Mouse (Mus musculus): ENCODE measurements around the gene Catip.
"Not testable (repeated sequence)": the region's sequence is repeated elsewhere in the genome, so short reads cannot be mapped to it uniquely, and the experiment has no call there.

Gene Catip

DNA sequence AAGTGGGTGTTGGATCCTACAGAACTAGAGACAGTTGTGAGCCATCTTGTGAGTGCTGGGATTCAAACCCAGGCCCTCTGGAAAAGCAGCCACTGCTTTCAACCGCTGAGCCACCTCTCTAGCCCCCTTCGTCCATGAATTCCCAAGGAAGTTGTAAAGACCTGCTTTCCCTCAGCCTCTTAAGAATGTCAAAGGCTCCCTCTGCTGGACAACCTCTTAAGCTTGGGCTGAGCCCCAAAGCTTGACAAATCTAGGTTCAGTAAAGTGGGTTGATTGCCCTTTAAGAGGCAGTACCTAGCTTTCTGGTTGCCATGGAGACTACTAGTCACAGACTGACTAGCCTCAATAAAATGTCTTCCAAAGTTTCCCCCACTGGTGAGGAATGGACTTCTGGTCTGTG, at the start of gene Catip:
Gene Catip (plus strand): TSS at position 297 of the 400 bp plus-strand sequence.
- peak; percentile 87 for DNase-seq (ENCODE audit: low spot score)

DNA sequence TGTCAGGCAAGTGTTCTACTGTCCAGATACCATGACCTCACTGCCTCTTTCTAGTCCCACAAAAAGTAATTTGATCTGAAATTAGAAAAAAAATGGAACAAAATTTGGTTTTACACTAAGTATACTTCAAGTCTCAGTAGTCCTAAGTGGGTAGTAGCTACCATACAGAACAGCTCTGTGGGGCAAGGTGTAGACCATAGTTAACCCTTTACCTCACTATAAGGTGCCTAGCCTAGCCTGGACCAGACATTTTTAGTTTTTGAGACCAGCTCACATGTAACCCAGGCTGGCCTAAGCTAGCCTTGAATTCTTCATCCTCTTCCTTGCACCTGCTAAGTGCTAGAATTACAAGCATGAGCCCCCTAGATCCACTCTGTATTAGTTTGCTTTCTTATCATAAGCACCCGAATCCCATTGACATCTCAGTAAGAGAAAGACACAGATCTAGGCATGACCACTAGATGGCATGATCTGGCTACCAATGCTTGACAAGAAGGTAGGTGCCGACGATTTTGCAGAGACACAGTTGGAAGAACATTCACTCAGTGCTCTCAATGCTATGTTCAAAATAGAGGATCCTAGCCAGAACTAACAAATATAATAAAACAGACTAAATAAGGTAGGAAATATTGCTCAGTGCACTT, 48.7 kb upstream of the Catip start:
- DNase-seq (ENCODE audit: low spot score) = peak; percentile 88

DNA sequence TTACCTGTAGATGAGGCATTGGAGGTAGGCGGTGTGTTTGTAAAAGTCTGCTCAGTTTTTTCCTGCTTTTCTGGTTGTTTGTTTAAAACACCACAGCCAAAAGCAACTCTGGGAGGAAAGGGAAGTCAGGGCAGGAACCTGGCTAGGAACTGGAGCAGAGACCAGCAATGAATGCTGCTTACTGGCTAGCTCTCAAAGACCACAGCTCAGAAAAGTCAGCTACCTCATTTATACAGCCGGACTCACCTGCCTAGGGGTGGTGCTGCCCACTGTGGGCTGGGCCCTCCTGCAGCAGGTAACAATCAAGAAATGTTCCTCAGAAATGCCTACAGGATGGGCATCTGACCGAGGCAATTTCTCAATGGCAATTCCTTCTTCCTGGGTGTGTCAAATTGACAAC, 47.1 kb upstream of the Catip start:
- DNase-seq (ENCODE audit: low spot score) = no peak

DNA sequence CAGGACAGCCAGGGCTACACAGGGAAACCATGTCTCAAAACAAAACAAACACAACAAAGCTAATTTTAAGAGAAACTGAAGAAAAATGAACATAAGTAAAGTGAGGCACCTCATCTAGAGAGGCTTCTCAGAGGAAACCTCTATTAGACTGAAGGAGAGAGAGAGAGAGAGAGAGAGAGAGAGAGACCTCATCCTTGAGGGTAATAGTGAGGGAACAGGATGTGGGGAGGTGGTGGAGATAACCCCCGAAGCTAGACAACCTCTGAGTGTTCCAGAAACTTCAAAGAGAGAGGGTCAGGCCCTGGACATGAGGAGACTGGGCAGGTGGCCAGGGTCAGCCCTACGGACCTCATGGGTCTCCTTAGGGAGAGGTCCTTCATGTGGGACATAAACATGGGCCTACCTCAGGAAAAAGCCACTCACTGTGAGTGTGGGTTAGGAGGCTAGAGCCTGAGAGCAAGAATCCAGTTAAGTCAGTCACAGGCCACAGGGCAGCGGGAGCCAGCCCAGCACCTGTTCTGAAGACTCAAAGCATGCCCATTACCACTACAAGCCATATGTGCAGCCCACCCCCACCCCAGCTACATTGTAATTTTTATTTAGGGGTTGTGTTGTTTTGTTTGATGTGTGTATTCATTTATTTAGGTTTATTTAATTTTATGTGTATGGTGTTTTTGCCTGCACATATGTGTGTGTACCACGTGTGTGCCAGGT, 45.6 kb upstream of the Catip start:
- DNase-seq (ENCODE audit: low spot score) = no peak

DNA sequence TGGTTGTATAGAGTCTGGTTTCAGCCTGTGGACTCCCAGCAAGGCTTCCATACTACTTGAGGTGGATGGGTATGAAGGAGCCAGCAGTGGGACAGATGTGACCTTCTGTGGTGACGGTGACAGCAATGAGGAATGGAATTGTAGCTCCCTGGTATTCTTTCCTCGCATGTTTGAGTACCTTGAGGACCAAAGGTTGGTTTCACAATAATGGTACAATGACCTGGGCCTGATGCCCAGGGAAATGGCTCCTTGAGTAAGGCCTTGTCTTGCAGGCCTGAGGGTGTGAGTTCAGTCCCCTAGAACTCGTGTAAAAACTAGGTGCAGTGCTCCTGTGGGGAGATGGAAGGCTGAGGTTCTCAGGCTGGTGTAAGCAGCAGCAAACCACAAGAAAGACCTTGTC, 43.2 kb upstream of the Catip start:
- DNase-seq (ENCODE audit: low spot score) = no peak

DNA sequence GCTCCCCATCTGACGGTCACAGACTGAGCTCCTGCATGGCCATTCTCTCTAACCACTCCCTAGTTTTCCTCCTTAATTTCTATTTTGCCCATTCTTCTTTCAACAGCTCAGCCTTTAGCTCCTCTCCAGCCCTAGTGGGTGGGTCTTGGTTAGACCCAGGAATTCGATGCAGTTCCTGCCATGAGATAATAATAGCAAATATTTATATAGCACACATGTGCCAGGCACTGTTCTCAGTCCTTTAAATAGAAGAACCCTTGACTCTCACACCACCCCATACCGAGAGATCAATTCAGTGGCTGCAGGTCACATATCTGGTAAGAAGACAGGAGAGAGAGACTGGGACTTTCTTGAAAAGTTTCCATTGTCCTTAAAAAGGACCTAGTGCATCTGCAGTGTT, 40.5 kb upstream of the Catip start:
- DNase-seq (ENCODE audit: low spot score) = no peak

DNA sequence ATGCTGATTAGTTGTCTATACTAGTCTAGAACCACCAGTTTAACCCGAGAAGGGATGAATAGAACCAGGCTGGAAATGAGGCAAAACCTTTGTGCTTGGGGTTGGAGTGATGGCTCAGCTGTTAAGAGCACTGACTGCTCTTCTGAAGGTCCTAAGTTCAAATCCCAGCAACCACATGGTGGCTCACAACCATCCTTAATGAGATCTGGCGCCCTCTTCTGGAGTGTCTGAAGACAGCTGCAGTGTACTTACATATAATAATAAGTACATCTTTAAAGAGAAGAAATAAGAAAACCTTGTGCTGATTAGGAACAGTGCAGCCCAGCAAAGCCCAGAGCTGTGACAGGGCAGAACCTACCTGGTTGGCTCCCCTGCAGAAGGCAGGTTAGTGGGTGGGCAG, 35.0 kb upstream of the Catip start:
- DNase-seq (ENCODE audit: low spot score) = not testable (repeated sequence)

DNA sequence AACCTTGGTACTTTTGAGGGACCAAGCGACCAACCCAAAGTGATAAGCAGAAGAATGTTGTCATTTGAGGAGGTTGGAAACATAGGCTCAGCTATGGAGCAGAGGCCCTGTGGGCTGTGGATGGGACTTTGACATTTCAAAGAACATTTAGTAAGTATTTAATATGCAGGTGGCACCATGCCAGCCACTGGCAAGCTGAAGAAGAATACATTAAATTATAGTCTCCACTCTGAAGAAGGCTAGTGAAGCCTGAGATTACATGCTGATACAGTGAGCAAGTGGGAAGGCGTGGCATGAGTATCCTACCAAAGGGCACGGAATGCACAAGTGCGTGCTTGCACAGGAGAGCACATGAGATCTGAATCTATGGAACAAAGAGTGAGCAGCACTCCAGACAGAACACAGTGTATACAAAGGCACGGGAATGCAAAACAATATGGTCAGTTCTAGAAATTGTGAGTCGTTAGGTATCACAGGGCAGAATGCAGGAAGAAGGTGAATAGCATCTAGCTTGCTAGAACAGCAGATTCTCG, 31.9 kb upstream of the Catip start:
- DNase-seq (ENCODE audit: low spot score) = no peak

DNA sequence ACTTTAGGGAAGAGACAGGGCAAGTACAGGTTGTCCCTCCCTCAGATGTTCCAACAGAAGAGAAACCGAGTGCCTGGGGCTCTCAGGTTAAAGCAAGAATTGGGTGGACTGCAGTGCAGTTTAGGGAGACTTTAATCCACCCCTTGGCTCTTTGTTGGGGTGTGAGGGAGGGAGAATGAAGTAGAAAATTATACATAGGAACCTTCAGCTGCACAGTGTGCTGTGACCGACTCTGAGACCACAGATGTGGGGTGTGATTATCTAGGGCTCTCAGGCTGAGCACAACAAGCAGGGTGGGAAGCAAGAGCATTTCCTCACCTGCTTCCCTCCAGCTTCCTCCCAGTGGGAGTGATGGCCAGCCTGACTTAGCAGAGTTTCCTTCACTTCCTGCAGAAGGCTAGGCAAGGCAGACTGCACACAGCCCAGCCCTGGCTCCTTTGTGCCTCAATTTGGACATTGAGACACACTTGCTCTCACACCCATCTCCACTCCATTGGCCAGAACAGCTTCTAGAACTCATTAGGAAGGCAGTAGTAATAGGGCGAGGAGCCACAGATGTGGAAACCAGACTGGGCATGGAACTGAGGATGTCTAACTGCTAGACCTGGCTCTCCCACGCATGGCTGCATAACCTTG, 30.7 kb upstream of the Catip start:
- peak; percentile 56 for DNase-seq (ENCODE audit: low spot score)

DNA sequence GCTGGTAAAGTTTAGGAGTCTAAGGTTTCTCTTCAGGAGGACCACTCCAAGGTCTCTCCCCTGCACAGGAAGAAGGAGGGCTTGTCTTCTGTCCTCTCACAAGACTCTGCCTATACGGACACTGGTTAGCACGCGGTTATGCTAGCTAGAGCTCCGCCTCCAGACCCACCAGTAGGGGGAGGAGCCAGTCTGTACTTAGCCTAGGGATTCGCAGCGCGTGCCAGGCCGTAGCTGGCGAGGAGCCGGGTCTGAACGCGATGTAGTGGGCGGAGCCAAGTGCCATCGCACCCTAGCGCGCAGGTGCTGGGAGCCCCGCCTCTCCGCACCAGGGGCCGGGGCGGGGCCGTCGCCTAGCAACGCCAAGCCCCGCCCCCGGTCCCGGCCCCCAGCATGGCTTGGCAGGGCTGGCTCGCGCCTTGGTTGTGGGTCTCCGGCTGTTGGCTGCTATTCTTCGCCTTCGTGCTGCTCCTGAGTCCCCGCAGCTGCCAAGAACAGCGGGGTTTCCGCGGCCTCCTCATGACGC, 29.6 kb upstream of the Catip start:
- peak; percentile 33 for DNase-seq (ENCODE audit: low spot score)

DNA sequence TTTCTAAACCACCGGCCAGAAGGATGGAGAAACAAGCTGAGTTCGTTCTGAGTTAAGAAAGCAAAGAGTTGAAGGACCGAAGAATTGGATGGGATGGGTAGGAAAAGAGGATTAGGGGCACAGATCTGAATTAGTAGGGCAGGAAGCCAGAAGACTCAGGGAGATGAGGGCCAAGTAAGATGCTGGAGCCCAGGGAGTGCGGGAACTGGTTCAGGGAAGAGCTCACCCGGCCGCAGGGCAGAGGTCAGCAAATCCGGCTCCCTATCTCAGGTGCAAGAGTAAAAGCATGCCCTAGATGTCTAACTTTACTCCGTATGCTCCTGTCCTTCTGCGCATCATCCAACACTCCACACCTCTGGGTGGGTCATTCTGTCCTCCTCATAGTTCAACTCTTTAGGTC, 29.0 kb upstream of the Catip start:
- DNase-seq (ENCODE audit: low spot score) = no peak

DNA sequence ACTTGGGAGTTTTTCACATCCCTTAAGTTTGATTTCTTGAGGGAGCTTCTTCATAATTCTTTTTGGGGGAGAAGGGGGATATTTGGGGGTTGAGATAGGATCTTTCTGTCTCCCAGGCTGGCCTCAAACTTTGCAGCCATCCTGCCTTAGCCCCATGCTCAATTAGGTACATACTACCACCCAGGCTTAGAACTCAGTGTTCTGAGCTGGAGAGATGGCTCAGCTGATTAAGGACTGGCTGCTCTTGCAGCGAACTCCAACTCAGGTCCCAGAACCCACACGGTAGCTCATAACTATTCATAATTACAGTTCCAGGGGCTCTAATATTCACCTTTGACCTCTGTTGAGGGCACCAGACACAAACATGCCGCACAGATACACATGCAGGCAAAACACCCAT, 27.3 kb upstream of the Catip start:
- no peak for DNase-seq (ENCODE audit: low spot score)

DNA sequence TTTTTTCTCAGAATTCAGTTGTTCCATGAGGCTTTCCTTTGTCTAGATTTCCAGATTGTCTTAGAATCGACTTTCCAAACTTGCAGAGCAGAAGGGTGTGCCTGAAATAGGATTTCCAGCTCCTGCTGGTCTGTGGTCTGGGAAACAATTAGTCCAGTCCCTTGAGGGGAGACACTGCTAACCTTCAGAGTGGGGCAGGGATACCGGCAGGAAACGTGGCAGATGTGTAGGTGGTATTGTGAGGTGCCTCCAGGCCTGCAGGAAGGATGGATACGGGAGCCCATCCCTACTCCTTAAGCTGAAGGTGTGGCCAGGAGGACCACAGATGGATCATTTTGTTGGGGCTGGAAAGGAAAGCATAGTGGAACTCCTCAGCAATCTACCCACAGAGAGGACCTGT, 26.9 kb upstream of the Catip start:
- DNase-seq (ENCODE audit: low spot score) = no peak

DNA sequence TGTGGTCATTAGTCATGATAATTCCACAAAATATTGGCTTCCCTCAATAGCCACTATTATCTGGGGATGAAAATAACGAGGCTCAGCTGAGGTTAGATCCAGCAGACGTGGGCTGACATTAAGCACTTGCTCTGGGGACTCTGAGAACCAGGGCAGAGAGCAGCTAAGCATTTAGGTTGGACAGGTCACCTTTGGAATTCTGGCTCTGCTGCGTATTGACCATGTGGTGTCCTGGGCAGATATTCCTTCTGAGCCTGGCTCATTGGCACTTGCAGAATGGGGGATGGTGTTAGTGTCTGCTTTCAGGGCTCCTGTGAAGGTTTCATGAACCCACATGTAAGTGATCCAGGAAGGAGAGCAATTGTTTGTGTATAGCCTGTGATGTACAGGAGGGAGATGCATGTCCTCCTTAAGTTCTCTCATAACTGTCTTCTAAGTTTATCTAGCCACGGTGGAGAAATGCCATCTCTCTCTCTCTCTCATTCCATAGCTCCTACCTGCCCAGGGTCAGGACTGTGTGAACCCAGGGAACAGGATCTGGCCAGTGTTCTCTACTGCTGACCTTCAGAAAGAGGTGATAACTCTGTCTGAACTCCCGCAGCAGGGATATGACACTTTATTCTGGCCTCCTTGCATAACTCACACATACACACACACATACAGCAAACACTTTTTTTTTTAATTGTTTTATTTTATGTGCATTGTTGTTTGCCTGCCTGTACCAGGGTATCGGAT, 26.3 kb upstream of the Catip start:
- no peak for DNase-seq (ENCODE audit: low spot score)

DNA sequence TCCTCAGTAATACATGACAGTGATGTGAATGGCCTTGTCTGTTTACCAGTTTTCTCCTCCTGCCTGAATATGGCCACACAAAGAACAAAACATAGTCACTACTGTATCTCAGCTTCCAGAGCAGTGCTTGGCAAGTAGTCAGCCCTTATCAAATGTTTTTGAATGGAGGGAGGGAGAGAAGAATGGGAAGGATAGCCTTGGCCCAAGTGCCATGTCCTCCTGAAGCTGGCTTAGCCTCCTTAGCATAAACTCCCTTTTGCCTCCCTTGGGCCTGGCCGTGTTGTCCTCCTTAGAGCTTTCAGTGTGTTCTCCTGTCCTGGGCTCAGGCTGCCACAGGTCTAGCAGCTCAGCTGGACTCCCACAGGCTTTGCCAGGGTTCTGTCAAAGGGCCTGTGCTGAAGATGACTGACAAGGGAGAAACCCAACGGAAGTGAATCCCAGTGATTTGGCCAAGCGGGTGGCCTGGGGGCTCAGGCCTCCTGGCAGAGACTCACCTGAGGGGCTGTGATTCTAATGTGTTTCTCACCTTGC, 24.6 kb upstream of the Catip start:
- no peak for DNase-seq (ENCODE audit: low spot score)

DNA sequence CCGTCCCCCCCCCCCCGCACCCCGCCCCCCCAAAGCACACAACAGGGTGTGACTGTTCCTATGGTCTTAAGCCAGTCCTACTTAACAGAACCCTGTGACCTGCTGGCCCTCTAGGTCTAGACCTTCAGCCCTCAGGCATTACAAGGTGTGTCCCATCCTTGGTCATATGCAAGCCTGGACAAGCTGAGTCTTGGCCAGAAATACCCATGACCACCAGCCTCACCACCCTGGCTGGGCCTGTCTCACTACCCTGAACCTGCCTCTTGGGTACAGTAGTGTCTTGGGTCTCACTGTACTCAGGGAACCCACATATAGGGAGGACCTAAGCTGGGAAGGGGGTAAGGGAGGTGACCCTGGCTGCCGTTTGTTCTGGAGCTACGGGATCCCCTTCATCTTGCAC, 23.9 kb upstream of the Catip start:
- DNase-seq (ENCODE audit: low spot score) = no peak

DNA sequence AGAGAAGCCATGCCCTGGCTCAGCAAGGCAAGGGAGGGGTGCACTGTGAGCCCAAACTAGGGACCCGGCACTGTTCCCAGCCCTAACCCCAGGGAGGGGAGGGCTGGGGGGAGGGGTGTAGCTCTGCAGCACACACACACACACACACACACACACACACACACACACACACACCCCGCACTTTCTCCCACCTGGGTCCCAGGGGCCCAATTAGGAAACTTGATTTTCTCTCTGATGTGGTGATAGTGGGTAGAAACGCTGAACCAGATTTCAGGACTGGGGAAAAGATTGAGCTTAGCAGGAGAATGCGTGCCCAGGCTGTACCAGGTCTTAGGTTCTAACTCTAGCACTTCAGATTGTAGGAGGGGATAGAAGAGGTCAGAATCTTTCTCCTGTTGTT, 23.3 kb upstream of the Catip start:
- no peak for DNase-seq (ENCODE audit: low spot score)

DNA sequence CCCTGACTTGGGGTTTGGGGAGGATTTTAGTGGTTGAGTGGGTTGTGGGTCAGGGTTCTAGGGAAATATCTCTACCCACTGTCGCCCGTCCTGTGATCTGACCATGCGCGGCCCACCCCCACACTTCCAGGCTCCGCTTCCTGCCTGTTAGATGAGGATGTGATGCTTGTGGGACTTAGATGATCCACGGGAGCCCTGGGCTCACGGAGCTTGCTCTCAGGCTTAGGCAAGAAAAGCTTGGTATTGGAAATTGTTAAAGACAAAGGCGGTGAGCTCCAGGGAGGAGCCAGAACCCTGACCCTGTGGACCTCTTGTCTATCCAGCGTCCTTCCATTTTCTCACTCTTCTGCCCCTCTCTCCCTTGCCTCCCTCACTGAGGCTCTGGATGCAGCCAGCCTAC, 22.0 kb upstream of the Catip start:
- no peak for DNase-seq (ENCODE audit: low spot score)

DNA sequence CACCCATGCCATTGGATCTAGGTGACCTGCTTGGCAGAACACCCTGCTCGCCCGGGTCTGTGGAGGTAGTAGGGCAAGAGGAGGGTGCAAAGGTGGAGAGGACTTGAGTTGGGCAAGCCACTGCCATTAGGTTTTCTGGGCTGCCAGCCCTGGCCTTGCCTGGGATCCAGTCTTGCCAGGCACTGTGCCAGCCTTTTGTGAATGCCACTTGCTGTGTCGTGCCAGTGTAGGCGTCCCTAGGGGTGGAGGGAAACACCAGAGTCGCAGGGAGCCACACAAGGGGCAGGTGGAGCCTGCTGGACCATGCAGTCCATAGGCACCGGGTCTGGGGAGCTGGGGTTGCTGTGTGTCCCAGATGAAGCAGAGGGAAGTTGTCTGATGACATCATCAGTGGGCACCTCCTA, 21.5 kb upstream of the Catip start:
- peak; percentile 82 for DNase-seq (ENCODE audit: low spot score)

DNA sequence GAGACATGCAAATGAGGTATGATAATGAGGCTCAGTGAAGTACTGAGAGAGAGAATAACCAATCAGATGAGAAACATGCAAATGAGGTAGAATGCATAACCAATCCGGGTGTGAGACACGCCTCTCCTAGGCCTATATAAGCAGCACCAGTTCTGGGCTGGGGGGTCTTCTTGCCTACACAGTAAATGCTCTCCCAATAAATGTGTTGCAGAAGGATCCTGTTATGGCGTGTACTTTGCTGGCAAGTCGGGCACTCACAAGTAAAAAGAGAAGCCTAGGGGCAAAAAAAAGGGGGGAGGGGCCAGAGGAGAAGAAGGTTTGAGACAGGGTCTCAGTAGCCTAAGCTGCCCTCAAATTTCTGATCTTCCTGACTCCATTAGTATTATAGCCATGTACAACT, 20.9 kb upstream of the Catip start:
- DNase-seq (ENCODE audit: low spot score) = not testable (repeated sequence)

DNA sequence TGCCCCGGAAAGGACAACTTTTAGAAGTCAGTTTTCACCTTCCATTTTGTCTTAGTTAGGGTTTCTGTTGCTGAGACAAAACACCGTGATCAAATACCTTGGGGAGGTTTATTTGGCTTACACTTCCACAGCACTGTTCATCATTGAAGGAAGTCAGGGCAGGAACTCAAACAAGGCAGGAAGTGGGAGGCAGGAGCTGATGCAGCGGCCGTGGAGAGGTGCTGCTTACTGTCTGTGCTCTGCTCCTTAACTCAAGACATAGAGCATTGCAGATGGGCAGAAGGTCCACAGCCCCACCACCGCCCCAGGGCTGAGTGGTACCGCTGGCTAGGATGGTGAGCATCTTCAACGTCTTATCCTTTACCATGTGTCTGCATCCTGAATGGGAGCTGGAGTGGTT, 20.0 kb upstream of the Catip start:
- no peak for DNase-seq (ENCODE audit: low spot score)

DNA sequence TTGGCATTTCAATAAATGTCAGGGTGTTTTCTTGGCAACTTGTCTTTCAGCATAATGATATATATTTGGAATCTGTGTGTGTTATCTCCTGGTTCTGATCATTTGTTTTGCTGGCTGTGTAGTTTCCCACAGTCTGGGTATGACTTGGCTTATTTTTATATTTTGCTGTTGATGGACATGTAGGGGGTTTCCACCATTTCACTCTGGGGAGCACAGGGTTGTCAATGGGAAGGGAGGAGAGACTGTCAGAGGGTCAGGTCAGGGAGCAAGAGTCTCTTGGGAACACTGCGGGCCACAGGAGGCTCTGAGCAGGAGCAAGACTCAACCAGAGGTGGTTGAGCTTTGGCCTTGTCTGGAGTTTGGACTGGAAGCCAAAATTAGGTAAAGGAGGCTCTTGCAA, 19.6 kb upstream of the Catip start:
- DNase-seq (ENCODE audit: low spot score) = no peak

All from adipocyte (in vitro differentiated cells).